Mouse (Mus musculus) activated CD4-positive, CD25-positive, alpha-beta regulatory T cell, adult 4 months (primary cell): ENCODE data around the gene Btn2a2. TPM values are rescaled to one million over a fixed set of nuclear protein-coding genes. Genes with fewer than 3 reads are reported as not detected.

Experiments
- polyA plus RNA-seq, 2 experiments: library from polyadenylated mRNA; unstranded; fragments of 100-300 nt; shearing (Covaris generic); gene quantifications; one replicate each; pipeline ENCODE4 v1.2.1; 2017

Gene Btn2a2
- polyA plus RNA-seq, 2 experiments from 2014 or later: not detected

Other genes starting within 250 kb of the Btn2a2 start
- not detected for gene Vmn1r223, start 241.7 kb downstream of the Btn2a2 start, polyA plus RNA-seq
- 10 to 100 TPM; 29.2 to 34.1 TPM for gene Zfp322a, start 119.6 kb downstream of the Btn2a2 start, polyA plus RNA-seq
- 10 to 100 TPM; 10.4 to 11.1 TPM for gene Abt1, start 65.0 kb downstream of the Btn2a2 start, polyA plus RNA-seq
- not detected for gene Btn1a1, start 23.0 kb downstream of the Btn2a2 start, polyA plus RNA-seq
- 1 to 10 TPM; 2.7 to 3.2 TPM for gene Hist1h4h, start 42.2 kb upstream of the Btn2a2 start, polyA plus RNA-seq
- gene Hist1h2af, start 45.0 kb upstream of the Btn2a2 start, polyA plus RNA-seq: not detected
- gene Hist1h3g, start 46.6 kb upstream of the Btn2a2 start, polyA plus RNA-seq: 1 to 10 TPM in 1 of 2 experiments, not detected in 1; 1.1 TPM
- gene Hist1h2bh, start 54.5 kb upstream of the Btn2a2 start, polyA plus RNA-seq: under 1 TPM in 1 of 2 experiments, not detected in 1; 0.38 TPM
- 1 to 10 TPM in 1 of 2 experiments, not detected in 1; 1.1 TPM for gene Hist1h3f, start 55.2 kb upstream of the Btn2a2 start, polyA plus RNA-seq
- gene Hist1h4f, start 62.8 kb upstream of the Btn2a2 start, polyA plus RNA-seq: 1 to 10 TPM in 1 of 2 experiments, not detected in 1; 2.8 TPM
- under 1 TPM; 0.31 to 0.79 TPM for gene Hist1h1d, start 64.4 kb upstream of the Btn2a2 start, polyA plus RNA-seq
- gene Hist1h3e, start 73.5 kb upstream of the Btn2a2 start, polyA plus RNA-seq: 1 to 10 TPM in 1 of 2 experiments, under 1 TPM in 1; 0.86 to 1.6 TPM
- 10 to 100 TPM; 26.7 to 59.1 TPM for gene Hist1h2ae, start 82.4 kb upstream of the Btn2a2 start, polyA plus RNA-seq
- gene Hist1h2bg, start 82.5 kb upstream of the Btn2a2 start, polyA plus RNA-seq: 1 to 10 TPM; 4.0 to 5.7 TPM
- gene Hist1h2bf, start 85.3 kb upstream of the Btn2a2 start, polyA plus RNA-seq: under 1 TPM in 1 of 2 experiments, not detected in 1; 0.83 TPM
- 1 to 10 TPM in 1 of 2 experiments, not detected in 1; 2.3 TPM for gene Hist1h2ad, start 85.5 kb upstream of the Btn2a2 start, polyA plus RNA-seq
- not detected for gene Hist1h3d, start 86.9 kb upstream of the Btn2a2 start, polyA plus RNA-seq
- gene Hist1h4d, start 92.7 kb upstream of the Btn2a2 start, polyA plus RNA-seq: 10 to 100 TPM; 36.8 to 39.3 TPM
- 1 to 10 TPM; 1.5 to 1.7 TPM for gene Hist1h2be, start 132.3 kb upstream of the Btn2a2 start, polyA plus RNA-seq
- gene Hist1h1e, start 133.7 kb upstream of the Btn2a2 start, polyA plus RNA-seq: 10 to 100 TPM; 11.9 to 13.5 TPM
- gene Hist1h2ac, start 195.1 kb upstream of the Btn2a2 start, polyA plus RNA-seq: under 1 TPM in 1 of 2 experiments, not detected in 1; 0.28 TPM
- 1 to 10 TPM in 1 of 2 experiments, under 1 TPM in 1; 0.85 to 5.4 TPM for gene Hist1h2bc, start 195.3 kb upstream of the Btn2a2 start, polyA plus RNA-seq
- not detected for gene Hist1h1t, start 207.0 kb upstream of the Btn2a2 start, polyA plus RNA-seq
- gene Hist1h4c, start 209.6 kb upstream of the Btn2a2 start, polyA plus RNA-seq: 1 to 10 TPM in 1 of 2 experiments, under 1 TPM in 1; 0.57 to 7.4 TPM
- gene Hfe, start 222.0 kb upstream of the Btn2a2 start, polyA plus RNA-seq: under 1 TPM in 1 of 2 experiments, not detected in 1; 0.80 TPM
- 10 to 100 TPM in 1 of 2 experiments, 1 to 10 TPM in 1; 5.3 to 15.2 TPM for gene Hist1h1c, start 250.0 kb upstream of the Btn2a2 start, polyA plus RNA-seq